Mouse (Mus musculus) embryonic facial prominence, embryonic 10.5 days (tissue): ENCODE results near the gene Ramp2. TPM values are rescaled to one million over a fixed set of nuclear protein-coding genes. Genes with fewer than 3 reads are reported as not detected.

ENCODE experiments used
- polyA plus RNA-seq: library from polyadenylated mRNA; unstranded; fragments of >200 nt; fragmentation: Nextera tagmentation; extraction: Ambion mirVana; gene quantifications from 2 replicates; pipeline ENCODE4 v1.2.1, GENCODE M21; 2016

Gene Ramp2
- polyA plus RNA-seq, 1 experiment from 2014 or later: 66.4 TPM

Other genes starting within 250 kb of the Ramp2 start
- gene Atp6v0a1, start 236.6 kb upstream of the Ramp2 start, polyA plus RNA-seq: 30.1 and 30.5 TPM in 2 replicates
- 7.4 and 8.9 TPM in 2 replicates for gene Naglu, start 176.0 kb upstream of the Ramp2 start, polyA plus RNA-seq
- gene Hsd17b1, start 167.6 kb upstream of the Ramp2 start, polyA plus RNA-seq: 0.21 TPM in 1 of 2 replicates, not detected in the other
- gene Coasy, start 163.5 kb upstream of the Ramp2 start, polyA plus RNA-seq: 48.7 and 51.1 TPM in 2 replicates
- gene Mlx, start 158.8 kb upstream of the Ramp2 start, polyA plus RNA-seq: 40.6 and 41.0 TPM in 2 replicates
- 69.5 and 72.3 TPM in 2 replicates for gene Psmc3ip, start 150.6 kb upstream of the Ramp2 start, polyA plus RNA-seq
- gene Retreg3, start 126.1 kb upstream of the Ramp2 start, polyA plus RNA-seq: 19.7 and 20.2 TPM in 2 replicates
- 135 and 142 TPM in 2 replicates for gene Tubg1, start 126.1 kb upstream of the Ramp2 start, polyA plus RNA-seq
- 4.9 and 5.7 TPM in 2 replicates for gene Tubg2, start 90.1 kb upstream of the Ramp2 start, polyA plus RNA-seq
- gene Cntnap1, start 75.5 kb upstream of the Ramp2 start, polyA plus RNA-seq: 0.23 and 0.31 TPM in 2 replicates
- 3.7 and 4.0 TPM in 2 replicates for gene Plekhh3, start 74.7 kb upstream of the Ramp2 start, polyA plus RNA-seq
- gene Ccr10, start 70.6 kb upstream of the Ramp2 start, polyA plus RNA-seq: 0.16 TPM in 1 of 2 replicates, not detected in the other
- 13.3 and 14.5 TPM in 2 replicates for gene Ezh1, start 19.6 kb upstream of the Ramp2 start, polyA plus RNA-seq
- 124 TPM in 2 replicates for gene Vps25, start 7.7 kb downstream of the Ramp2 start, polyA plus RNA-seq
- 6.0 and 8.3 TPM in 2 replicates for gene Wnk4, start 14.5 kb downstream of the Ramp2 start, polyA plus RNA-seq
- 1.3 and 1.4 TPM in 2 replicates for gene Cntd1, start 33.0 kb downstream of the Ramp2 start, polyA plus RNA-seq
- 200 and 203 TPM in 2 replicates for gene Coa3, start 33.1 kb downstream of the Ramp2 start, polyA plus RNA-seq
- 141 and 154 TPM in 2 replicates for gene Becn1, start 56.3 kb downstream of the Ramp2 start, polyA plus RNA-seq
- 189 and 203 TPM in 2 replicates for gene Psme3, start 70.2 kb downstream of the Ramp2 start, polyA plus RNA-seq
- gene Aoc2, start 79.0 kb downstream of the Ramp2 start, polyA plus RNA-seq: 2.6 and 3.4 TPM in 2 replicates
- 0.04 TPM in 1 of 2 replicates, not detected in the other for gene Aoc3, start 84.6 kb downstream of the Ramp2 start, polyA plus RNA-seq
- not detected in 2 replicates for gene G6pc, start 121.5 kb downstream of the Ramp2 start, polyA plus RNA-seq
- 102 and 110 TPM in 2 replicates for gene Aarsd1, start 171.6 kb downstream of the Ramp2 start, polyA plus RNA-seq
- gene Gm27029, start 178.8 kb downstream of the Ramp2 start, polyA plus RNA-seq: 12.6 and 13.1 TPM in 2 replicates
- 17.5 and 21.4 TPM in 2 replicates for gene Rundc1, start 179.1 kb downstream of the Ramp2 start, polyA plus RNA-seq
- gene Ptges3l, start 179.3 kb downstream of the Ramp2 start, polyA plus RNA-seq: 3.9 and 4.7 TPM in 2 replicates
- 469 and 481 TPM in 2 replicates for gene Rpl27, start 196.3 kb downstream of the Ramp2 start, polyA plus RNA-seq
- gene Ifi35, start 202.4 kb downstream of the Ramp2 start, polyA plus RNA-seq: 2.1 and 3.1 TPM in 2 replicates
- gene Rnd2, start 219.0 kb downstream of the Ramp2 start, polyA plus RNA-seq: 16.5 and 31.6 TPM in 2 replicates
- gene Vat1, start 220.2 kb downstream of the Ramp2 start, polyA plus RNA-seq: 21.3 and 29.6 TPM in 2 replicates